Mouse (Mus musculus) G1E (cell line): Measurements from ENCODE around the gene Gm42906.

Experiments used
- CTCF ChIP-seq: IDR thresholded peaks from 2 replicates; pipeline ENCODE4 v1.5.1; 2012; ENCODE audit warnings: low read depth, low read length, inconsistent platforms, mixed read lengths
- GATA1 ChIP-seq: IDR thresholded peaks from 2 replicates; pipeline ENCODE4 v1.6.1; 2012; ENCODE audit warnings: borderline replicate concordance, low read length, inconsistent platforms, mixed read lengths
- GATA2 ChIP-seq: IDR thresholded peaks from 2 replicates; pipeline ENCODE4 v1.6.1; 2012; ENCODE audit warnings: low read depth, low read length, inconsistent platforms, borderline replicate concordance
- POLR2AphosphoS5 ChIP-seq: IDR thresholded peaks from 2 replicates; pipeline ENCODE4 v1.6.1; 2012; ENCODE audit warnings: low read depth, low read length, inconsistent platforms; ENCODE audit not compliant: insufficient replicate concordance
- TAL1 ChIP-seq: conservative IDR thresholded peaks from 2 replicates; pipeline ENCODE4 v1.6.1; 2012; ENCODE audit warnings: low read depth, low read length, inconsistent platforms, mixed read lengths

DNA sequence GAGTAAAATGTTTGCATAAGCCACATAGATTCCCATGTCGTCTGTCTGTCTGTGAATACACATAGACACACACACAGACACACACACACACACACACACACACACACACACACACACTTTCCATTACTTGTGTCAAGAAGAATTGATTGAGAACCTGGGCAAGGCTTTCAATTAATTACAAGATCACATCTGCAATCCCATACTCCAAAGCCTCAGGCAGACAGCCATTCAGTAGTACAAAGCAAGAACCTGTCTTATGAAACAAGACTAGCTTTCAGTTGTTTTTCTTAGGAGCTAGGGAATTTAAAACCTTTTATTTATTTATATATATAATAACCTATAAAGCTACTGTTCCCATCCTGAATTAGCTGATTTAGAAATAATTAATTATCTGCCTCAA lies 78.3 kb downstream of the Gm42906 start:
- TF ChIP-seq CTCF, result no peak
- TF ChIP-seq GATA1, result no peak
- TF ChIP-seq TAL1, result no peak
- no peak for TF ChIP-seq POLR2AphosphoS5
- TF ChIP-seq GATA2, result no peak
